In genomic region chr15:27477630-27478029, GRCm38 (mm10) we compare ENCODE assay signal across 8 mouse cellular contexts. TPM values are rescaled to one million over a fixed set of nuclear protein-coding genes. Genes with fewer than 3 reads are reported as not detected.
DNase-seq lines count a peak whose midpoint lies in the region; ATAC-seq and TF ChIP-seq lines count a peak whose summit lies in the region.

No protein-coding gene starts in this region.

- H3K9me3 ChIP-seq in CH12.LX (replicated peaks; ENCODE audit: low read length), result no peaks in the 10 kb centered on the region
- no peaks in the 10 kb centered on the region for H3K9me3 ChIP-seq in forebrain, postnatal 0 days (ENCODE audit: low read length)
- H3K9me3 ChIP-seq in forebrain, embryonic 11.5 days (ENCODE audit: control insufficient read depth, low read length), result no peaks in the 10 kb centered on the region

- no peak overlapping the region for H3K9ac ChIP-seq in CH12.LX (ENCODE audit: insufficient read depth, low read depth)
- H3K9ac ChIP-seq in forebrain, postnatal 0 days, result no peak overlapping the region
- no peak overlapping the region for H3K9ac ChIP-seq in forebrain, embryonic 11.5 days (ENCODE audit: low read length)

- DNase-seq in cerebellum, adult 9-10 months, result peak; percentile 11
- DNase-seq in cerebellum, adult 8-10 months, result no peak
- DNase-seq in CH12.LX (ENCODE audit: extremely low read depth), result peak; percentile 66
- peak; percentile 65 for DNase-seq in lung, postnatal 25 days (ENCODE audit: low spot score)
- DNase-seq in forebrain, postnatal 0 days, result no peak
- no peak for DNase-seq in forebrain, embryonic 11.5 days (ENCODE audit: low spot score)
- no peak for DNase-seq in thymus, postnatal 25 days

- peaks cover 0 to 7% of the 10 kb centered on the region in 2 experiments for H3K36me3 ChIP-seq in CH12.LX (replicated peaks in 1 of 2; ENCODE audit: control insufficient read depth in 1 of 2, insufficient read depth in 1 of 2, low read length in 1 of 2)
- peaks cover 6% of the 10 kb centered on the region for H3K36me3 ChIP-seq in forebrain, postnatal 0 days (ENCODE audit: insufficient read depth)
- no peaks in the 10 kb centered on the region for H3K36me3 ChIP-seq in forebrain, embryonic 11.5 days (ENCODE audit: control insufficient read depth, insufficient read depth, low read length)

- TF ChIP-seq EP300 in CH12.LX (IDR thresholded peaks at IDR 0.05; ENCODE audit: low read length), result no peak

- H3K79me2 ChIP-seq in CH12.LX (replicated peaks; ENCODE audit: control insufficient read depth, extremely low read depth, insufficient read depth, poor library complexity, severe bottlenecking), result no peaks in the 10 kb centered on the region

- no peak overlapping the region for H3K27ac ChIP-seq in CH12.LX (ENCODE audit: insufficient read depth, low read depth)
- H3K27ac ChIP-seq in forebrain, postnatal 0 days (ENCODE audit: low read depth, low read length), result no peak overlapping the region
- H3K27ac ChIP-seq in forebrain, embryonic 11.5 days (ENCODE audit: low read depth, low read length), result no peak overlapping the region

- ATAC-seq in granulocyte monocyte progenitor cell, adult 5-6 weeks (replicated peaks; ENCODE audit: poor library complexity, severe bottlenecking), result peak; percentile 99
- no peak for ATAC-seq in forebrain, postnatal 0 days
- ATAC-seq in forebrain, embryonic 11.5 days (replicated peaks; ENCODE audit: low FRiP score), result no peak

- H3K4me3 ChIP-seq in CH12.LX (replicated peaks in 1 of 3; ENCODE audit: low read depth in 2 of 3, low read length in 2 of 3, poor library complexity in 1 of 3), result no peak overlapping the region
- H3K4me3 ChIP-seq in forebrain, postnatal 0 days (ENCODE audit: low read depth, low read length), result no peak overlapping the region
- no peak overlapping the region for H3K4me3 ChIP-seq in forebrain, embryonic 11.5 days (ENCODE audit: low read depth, low read length)

- no peak for TF ChIP-seq RAD21 in CH12.LX (IDR thresholded peaks at IDR 0.05; ENCODE audit: low read depth, low read length)

- TF ChIP-seq POLR2A in CH12.LX (IDR thresholded peaks at IDR 0.05; ENCODE audit: low read depth, low read length), result no peak

- 90% methylated on average over 7 of the region's 7 CpGs for WGBS in forebrain, postnatal 0 days
- 91% methylated on average over 7 of the region's 7 CpGs for WGBS in forebrain, embryonic 11.5 days

- H3K27me3 ChIP-seq in CH12.LX (replicated peaks), result no peaks in the 10 kb centered on the region
- H3K27me3 ChIP-seq in forebrain, postnatal 0 days (ENCODE audit: insufficient read depth, low read length), result no peaks in the 10 kb centered on the region
- H3K27me3 ChIP-seq in forebrain, embryonic 11.5 days (ENCODE audit: control insufficient read depth, insufficient read depth, low read length), result no peaks in the 10 kb centered on the region

- in situ Hi-C loops in CH12.LX (cut with MboI; ENCODE audit: low pct_ligation_motif_present, low pct_unique_long_range_greater_than_20kb, low sequenced_read_pairs), result no loop called here

- H3K4me1 ChIP-seq in CH12.LX (ENCODE audit: control insufficient read depth in 1 of 2, insufficient read depth in 2 of 2), result peaks cover 11 to 27% of the 10 kb centered on the region in 2 experiments
- H3K4me1 ChIP-seq in forebrain, postnatal 0 days (ENCODE audit: insufficient read depth), result peaks cover 4% of the 10 kb centered on the region
- no peaks in the 10 kb centered on the region for H3K4me1 ChIP-seq in forebrain, embryonic 11.5 days (replicated peaks; ENCODE audit: control insufficient read depth, insufficient read depth, low read length)

- dilution Hi-C loops in CH12.LX (cut with MboI; ENCODE audit: extremely low pct_ligation_motif_present, extremely low pct_unique_long_range_greater_than_20kb, low sequenced_read_pairs), result no loop called here

- no peak for TF ChIP-seq CTCF in CH12.LX (conservative IDR thresholded peaks at IDR 0.05 in 1 of 2, IDR thresholded peaks at IDR 0.05 in 1 of 2; ENCODE audit: low read depth in 2 of 2, low read length in 2 of 2)
- no peak for TF ChIP-seq CTCF in forebrain, postnatal 0 days (IDR thresholded peaks at IDR 0.05; ENCODE audit: low read depth)

- no peak overlapping the region for H3K4me2 ChIP-seq in CH12.LX (ENCODE audit: insufficient read depth, low read depth, poor library complexity, severe bottlenecking)
- H3K4me2 ChIP-seq in forebrain, postnatal 0 days (ENCODE audit: low read depth), result no peak overlapping the region
- H3K4me2 ChIP-seq in forebrain, embryonic 11.5 days (ENCODE audit: low read depth, low read length, severe bottlenecking), result no peak overlapping the region

TF ChIP-seq in CH12.LX, 34 proteins besides CTCF, POLR2A, EP300 and RAD21:
- TF ChIP-seq TBP (conservative IDR thresholded peaks at IDR 0.05; ENCODE audit: low read depth, low read length) (peak; percentile 76), UBTF (IDR thresholded peaks at IDR 0.05; ENCODE audit: low read depth, low read length) (0 out of 2 replicates have a peak, but pooled peaks have one; percentile 65), MAFK (IDR thresholded peaks at IDR 0.05; ENCODE audit: insufficient replicate concordance, low read length) (no peak), ETS1 (conservative IDR thresholded peaks at IDR 0.05; ENCODE audit: low read depth, low read length) (peak; percentile 82), USF2 (conservative IDR thresholded peaks at IDR 0.05; ENCODE audit: low read depth, low read length) (no peak), BHLHE40 (IDR thresholded peaks at IDR 0.05; ENCODE audit: low read depth, low read length) (peak; percentile 88)

RNA-seq across cellular contexts. Expression of gene Ank, which starts 11.2 kb away (rescaled TPM):
- 2.3 and 4.6 TPM in 2 replicates for total RNA-seq in CH12.LX (2012; rRNA removed)
- 6.4 and 8.6 TPM in 2 replicates for total RNA-seq in CH12.LX (2014; rRNA removed)
- 8.1 and 12.4 TPM in 2 replicates for polyA plus RNA-seq in CH12.LX (2012; ENCODE audit: insufficient read length, low read depth)
- 20.1 and 20.8 TPM in 2 replicates for total RNA-seq in granulocyte monocyte progenitor cell, adult 5-6 weeks (2014; fragmentation: Nextera tagmentation)
- 11.3 and 12.4 TPM in 2 replicates for total RNA-seq in granulocyte monocyte progenitor cell, adult 5-6 weeks (2017)
- total RNA-seq in forebrain, postnatal 0 days (2014; rRNA removed), result 31.5 and 35.5 TPM in 2 replicates
- 18.9 and 22.8 TPM in 2 replicates for polyA plus RNA-seq in forebrain, postnatal 0 days (2015; fragmentation: Nextera tagmentation; extraction: Ambion mirVana)
- 6.8 and 7.5 TPM in 2 replicates for polyA plus RNA-seq in forebrain, embryonic 11.5 days (2014; fragmentation: Nextera tagmentation; extraction: Ambion mirVana)

Comparison
In these comparisons a context has a peak if more than half of its experiments do, and no peak if none do; other contexts are left out.
1. DNase-seq: peak in cerebellum, adult 9-10 months (single experiment), CH12.LX (single experiment) and lung, postnatal 25 days (single experiment); none in cerebellum, adult 8-10 months (single experiment), forebrain, postnatal 0 days (single experiment), forebrain, embryonic 11.5 days (single experiment) and thymus, postnatal 25 days (single experiment).